Mouse (Mus musculus) C2C12 (cell line): ENCODE measurements around the gene Ankfy1. TPM values are rescaled to one million over a fixed set of nuclear protein-coding genes. Genes with fewer than 3 reads are reported as not detected.
A peak's percentile ranks its signal among the peaks of the same experiment; 100 is the strongest.
"Not testable (repeated sequence)": the region's sequence is repeated elsewhere in the genome, so short reads cannot be mapped to it uniquely, and the experiment has no call there.

ENCODE experiments used
- H3K27me3 ChIP-seq: one replicate; pipeline ENCODE4 v1.6.1; 2011; ENCODE audit not compliant: control insufficient read depth, insufficient read depth, insufficient read length
- H3K36me3 ChIP-seq: one replicate; pipeline ENCODE4 v1.6.1; 2011; ENCODE audit not compliant: control insufficient read depth, insufficient read depth
- H3K4me3 ChIP-seq: one replicate; pipeline ENCODE4 v1.5.1; 2011; ENCODE audit warnings: mild to moderate bottlenecking, control low read depth; ENCODE audit not compliant: poor library complexity, insufficient read depth, severe bottlenecking
- H3K79me2 ChIP-seq: one replicate; pipeline ENCODE4 v1.6.1; 2011; ENCODE audit not compliant: control insufficient read depth, insufficient read depth
- H3K79me3 ChIP-seq: one replicate; pipeline ENCODE4 v1.6.1; 2011; ENCODE audit warnings: low read depth, control low read depth
- H3ac ChIP-seq: one replicate; pipeline ENCODE3; 2011; ENCODE audit warnings: low read depth; ENCODE audit not compliant: control insufficient read depth, insufficient read length
- CEBPB ChIP-seq: IDR thresholded peaks from one replicate; pipeline ENCODE4 v1.6.1; 2011; ENCODE audit warnings: low read depth, mild to moderate bottlenecking, control low read depth, moderate library complexity
- CTCF ChIP-seq: IDR thresholded peaks from one replicate; pipeline ENCODE4 v1.5.1; 2011; ENCODE audit not compliant: control insufficient read depth, insufficient read depth, insufficient read length
- FOSL1 ChIP-seq: IDR thresholded peaks from one replicate; pipeline ENCODE4 v1.8.0; 2011; ENCODE audit warnings: mild to moderate bottlenecking, low read length; ENCODE audit not compliant: poor library complexity, insufficient read depth, severe bottlenecking
- MAX ChIP-seq: IDR thresholded peaks from one replicate; pipeline ENCODE4 v1.6.1; 2011; ENCODE audit warnings: mild to moderate bottlenecking, control low read depth
- MYOD1 ChIP-seq: IDR thresholded peaks from one replicate; pipeline ENCODE4 v1.6.1; 2011; ENCODE audit warnings: low read depth; ENCODE audit not compliant: control insufficient read depth, insufficient read length
- MYOG ChIP-seq: IDR thresholded peaks from one replicate; pipeline ENCODE4 v1.6.1; 2011; ENCODE audit not compliant: control insufficient read depth, insufficient read length; ENCODE audit errors: extremely low read depth
- USF1 ChIP-seq: IDR thresholded peaks from one replicate; pipeline ENCODE4 v1.6.1; 2011; ENCODE audit warnings: low read depth, mild to moderate bottlenecking, control low read depth, moderate library complexity
- polyA plus RNA-seq: library from polyadenylated mRNA; unstranded; fragments of >200 nt; fragmentation: generic; extraction: Trizol; gene quantifications from one replicate; pipeline ENCODE4 v1.2.1, GENCODE M21; 2012; ENCODE audit warnings: missing spikeins

Gene Ankfy1
- polyA plus RNA-seq, 1 experiment, result 15.1 TPM

GRCm38 (mm10) chr11:72771461-72771860, 81.7 kb downstream of the Ankfy1 start:
- TF ChIP-seq CTCF (no peak), MYOD1 (no peak), USF1 (peak; percentile 42)

GRCm38 (mm10) chr11:72772611-72773010, 82.8 kb downstream of the Ankfy1 start:
- not testable (repeated sequence) for H3K27me3 ChIP-seq, H3K4me3 ChIP-seq, H3K79me3 ChIP-seq, H3K79me2 ChIP-seq, H3ac ChIP-seq
- H3K36me3 ChIP-seq, result peaks cover 26% of the 10 kb centered on the region

More at GRCm38 (mm10) chr11:72771461-72771860, 81.7 kb downstream of the Ankfy1 start:
- H3K4me3 ChIP-seq, result no peak overlapping the region
- no peaks in the 10 kb centered on the region for H3K79me2 ChIP-seq
- no peak overlapping the region for H3ac ChIP-seq
- H3K79me3 ChIP-seq, result no peaks in the 10 kb centered on the region
- H3K27me3 ChIP-seq, result no peaks in the 10 kb centered on the region
- H3K36me3 ChIP-seq, result peaks cover 31% of the 10 kb centered on the region

GRCm38 (mm10) chr11:72778957-72779356, 89.2 kb downstream of the Ankfy1 start:
- no peaks in the 10 kb centered on the region for H3K79me2 ChIP-seq
- peaks cover 14% of the 10 kb centered on the region for H3K36me3 ChIP-seq
- H3K79me3 ChIP-seq, result no peaks in the 10 kb centered on the region
- no peak overlapping the region for H3ac ChIP-seq
- no peak overlapping the region for H3K4me3 ChIP-seq
- H3K27me3 ChIP-seq, result no peaks in the 10 kb centered on the region
- TF ChIP-seq FOSL1, result no peak
- TF ChIP-seq USF1, result no peak
- TF ChIP-seq MYOD1, result no peak
- no peak for TF ChIP-seq MYOG
- no peak for TF ChIP-seq CTCF
- TF ChIP-seq CEBPB, result no peak
- TF ChIP-seq MAX, result no peak

- TF ChIP-seq MYOD1 (no peak), USF1 (no peak), MYOG (no peak), FOSL1 (no peak), CTCF (no peak), MAX (no peak), CEBPB (no peak)
- Histone ChIP-seq H3K79me3 (no peaks in the 10 kb centered on the region), H3K4me3 (no peak overlapping the region), H3K27me3 (no peaks in the 10 kb centered on the region), H3ac (no peak overlapping the region), H3K79me2 (no peaks in the 10 kb centered on the region), H3K36me3 (peaks cover 14% of the 10 kb centered on the region)
Observed at GRCm38 (mm10) chr11:72782103-72782502, 92.3 kb downstream of the Ankfy1 start.

- no peaks in the 10 kb centered on the region for H3K27me3 ChIP-seq
- H3K4me3 ChIP-seq, result no peak overlapping the region
- H3K79me3 ChIP-seq, result no peaks in the 10 kb centered on the region
- H3ac ChIP-seq, result no peak overlapping the region
- H3K36me3 ChIP-seq, result peaks cover 14% of the 10 kb centered on the region
- H3K79me2 ChIP-seq, result no peaks in the 10 kb centered on the region
- TF ChIP-seq MYOG, result no peak
- no peak for TF ChIP-seq CTCF
- TF ChIP-seq CEBPB, result no peak
- no peak for TF ChIP-seq MYOD1
Observed at GRCm38 (mm10) chr11:72782503-72782902, 92.7 kb downstream of the Ankfy1 start.

- Histone ChIP-seq H3K79me2 (peaks cover 37% of the 10 kb centered on the region), H3K79me3 (peaks cover 18% of the 10 kb centered on the region), H3K4me3 (no peak overlapping the region), H3K27me3 (no peaks in the 10 kb centered on the region), H3ac (no peak overlapping the region), H3K36me3 (no peaks in the 10 kb centered on the region)
- TF ChIP-seq CEBPB (no peak), MYOG (no peak), CTCF (no peak), MAX (peak; percentile 12), FOSL1 (peak; percentile 19)
Observed at GRCm38 (mm10) chr11:72792033-72792432, 102.2 kb downstream of the Ankfy1 start.
